Mouse (Mus musculus) spleen, postnatal 36 days (tissue): Measurements from ENCODE around the gene Ofcc1.

Experiments used
- DNase-seq, 2 experiments: peaks; one replicate each; pipeline ENCODE4 v3.0.0; 2022; ENCODE audit warnings: low spot score in 2 of 2, mixed read lengths in 1 of 2

The Ofcc1 gene

GRCm38 (mm10) chr13:40361288-40361687, at the start of gene Ofcc1:
Gene Ofcc1 (minus strand): TSS chr13:40361450.
- DNase-seq, result no peak

DNA sequence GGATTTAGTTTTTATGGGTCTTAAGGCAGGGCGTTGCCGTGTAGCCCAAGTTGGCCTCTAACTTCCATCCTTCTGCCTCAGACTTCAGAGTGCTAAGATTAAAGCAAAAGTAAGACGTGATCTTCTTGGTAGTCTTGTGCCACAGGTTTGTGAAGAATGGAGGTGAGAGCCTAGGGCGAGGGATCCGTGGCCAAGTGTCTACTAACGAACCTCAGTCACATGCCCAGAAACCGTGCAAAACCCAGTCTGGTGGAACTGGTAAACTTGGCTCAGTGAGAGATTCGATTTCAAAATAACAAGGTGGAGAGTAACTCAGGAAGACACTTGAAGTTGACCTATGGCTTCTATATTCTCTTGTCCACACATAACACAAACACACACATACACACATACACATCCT, 28.9 kb upstream of the Ofcc1 start:
- DNase-seq, result no peak

GRCm38 (mm10) chr13:40387446-40387845, 26.2 kb upstream of the Ofcc1 start:
- DNase-seq, result no peak

DNA sequence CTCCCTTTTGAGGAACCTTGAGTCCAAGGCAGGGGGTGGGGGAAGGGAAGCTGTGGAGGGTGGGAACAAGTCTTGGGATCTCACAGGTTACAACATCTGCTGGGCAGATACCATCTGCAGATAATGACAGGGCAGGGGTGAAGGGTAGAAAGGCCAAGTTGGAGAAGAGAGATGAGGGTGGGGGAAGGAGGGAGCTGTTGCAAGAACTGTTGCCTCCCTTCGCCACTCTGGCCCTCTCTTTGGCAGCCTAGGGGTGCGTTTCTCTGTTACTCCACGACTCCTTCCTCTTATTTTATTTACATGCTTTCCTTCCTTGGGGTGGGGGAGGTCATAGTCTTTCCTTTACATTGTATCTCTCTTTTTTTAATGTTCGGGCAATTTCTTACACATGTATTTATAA, 23.7 kb upstream of the Ofcc1 start:
- no peak for DNase-seq

- no peak for DNase-seq
Observed at GRCm38 (mm10) chr13:40376773-40377172, 15.5 kb upstream of the Ofcc1 start.

- DNase-seq, result no peak
Observed at GRCm38 (mm10) chr13:40366762-40367161, 5.5 kb upstream of the Ofcc1 start.

DNA sequence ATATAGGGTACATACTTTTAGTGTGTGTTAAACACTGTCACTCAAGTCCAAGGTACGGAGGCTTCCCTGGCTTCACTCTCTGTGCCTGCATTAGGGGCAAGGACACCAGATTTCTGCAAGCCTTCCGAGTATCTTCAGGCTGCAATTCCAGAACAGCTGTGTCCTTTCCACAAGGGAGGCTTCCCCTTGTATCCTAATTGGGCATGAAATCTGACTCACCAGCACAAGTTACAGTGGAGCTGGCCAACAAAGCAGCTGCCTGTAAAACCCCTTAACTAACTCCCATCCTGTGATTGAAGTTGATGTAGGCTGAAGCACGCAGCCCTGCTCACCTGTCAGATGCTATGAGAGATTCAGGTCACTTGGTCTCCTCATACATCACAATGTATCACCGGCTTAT, 3.6 kb upstream of the Ofcc1 start:
- DNase-seq, result no peak

DNA sequence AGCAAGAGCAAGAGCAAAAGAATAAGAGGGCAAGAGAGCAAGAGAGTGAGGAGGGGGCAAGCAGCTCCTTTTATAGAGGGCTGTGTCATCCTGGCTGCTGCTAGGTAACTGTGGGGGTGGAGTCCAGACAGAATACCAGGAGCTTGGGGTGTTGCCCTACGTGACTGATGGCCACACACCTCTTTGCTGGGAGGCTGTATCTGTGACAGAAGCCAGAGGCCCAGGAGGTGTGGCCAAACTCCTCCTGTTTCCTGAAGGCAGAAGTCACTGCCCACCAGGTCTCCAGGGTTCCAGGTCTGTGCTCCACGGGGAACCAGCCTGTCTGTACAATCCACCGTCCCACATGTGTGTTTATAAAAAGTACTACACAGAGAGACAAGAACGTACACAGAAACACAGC, 558 bp downstream of the Ofcc1 start:
- no peak for DNase-seq

- no peak for DNase-seq
Observed at GRCm38 (mm10) chr13:40347045-40347444, 14.2 kb downstream of the Ofcc1 start.

DNA sequence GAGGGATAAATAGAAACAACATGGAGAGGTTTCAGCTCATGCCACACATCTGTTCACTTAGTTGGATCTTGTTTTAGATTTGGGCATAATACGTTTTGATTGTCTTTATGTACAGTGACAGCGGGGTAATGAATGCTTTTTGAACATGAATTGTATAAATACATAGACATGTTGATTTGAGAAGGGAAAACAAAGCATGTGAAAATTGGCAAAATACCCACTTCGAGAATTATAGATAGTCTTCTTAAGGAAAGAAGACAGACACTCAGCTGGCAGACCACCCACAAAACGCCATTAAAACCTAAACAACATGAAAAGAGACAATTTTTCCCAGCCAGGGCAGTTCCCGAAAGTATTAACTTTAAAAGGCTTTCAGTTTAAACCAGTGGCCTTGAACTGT, 37.9 kb downstream of the Ofcc1 start:
- DNase-seq, result no peak

- DNase-seq, result no peak
Observed at GRCm38 (mm10) chr13:40320814-40321525, 40.3 kb downstream of the Ofcc1 start.

GRCm38 (mm10) chr13:40317731-40318130, 43.5 kb downstream of the Ofcc1 start:
- DNase-seq, result no peak

DNA sequence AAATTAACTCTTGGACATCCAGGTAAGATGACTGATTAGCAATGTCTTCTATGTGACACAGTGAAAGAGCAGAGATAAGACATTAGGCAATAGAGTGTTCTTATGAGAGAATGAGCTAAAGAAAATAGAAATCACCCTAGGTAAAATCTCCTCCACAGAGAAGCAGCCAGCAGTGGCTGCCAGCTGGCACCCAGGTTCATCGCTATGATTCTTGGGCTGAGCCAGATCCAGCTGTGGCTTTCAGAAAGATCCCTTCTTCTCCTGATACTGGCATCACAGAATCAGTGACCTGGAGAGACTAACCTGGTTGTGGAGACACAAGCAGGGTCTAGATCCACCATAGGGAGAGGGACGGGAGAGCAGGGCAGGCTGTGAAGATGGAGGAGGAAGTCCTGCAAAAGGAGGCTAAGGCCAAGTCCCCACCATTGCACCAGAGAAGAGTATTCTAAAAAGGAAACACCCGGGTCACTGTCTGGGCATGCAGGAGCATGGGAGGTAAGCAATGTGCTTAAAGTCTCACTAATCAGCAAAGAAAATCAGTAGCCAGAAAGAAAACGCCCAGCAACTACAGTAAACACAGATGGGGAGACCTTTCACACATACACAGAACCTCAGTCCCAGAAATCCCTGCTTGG, 46.0 kb downstream of the Ofcc1 start:
- DNase-seq, result no peak

DNA sequence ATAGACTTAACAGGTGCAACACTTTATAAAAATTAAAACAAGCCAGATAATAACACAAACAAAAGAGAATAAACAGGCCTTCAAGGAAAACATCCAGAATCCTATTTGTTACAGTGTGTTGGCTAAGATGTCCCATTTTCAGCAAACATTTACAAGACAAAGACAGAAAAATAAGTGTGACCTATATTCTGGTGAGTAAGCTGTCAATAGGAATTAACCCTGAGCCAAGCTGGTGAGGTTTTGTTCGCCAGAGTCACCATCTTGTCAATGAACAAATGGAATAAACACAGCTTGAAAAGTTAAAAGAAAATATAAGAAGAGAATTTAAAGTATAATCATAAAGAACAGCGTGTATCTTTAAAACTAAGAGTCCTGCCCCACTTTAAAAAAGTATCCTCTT, 68.4 kb downstream of the Ofcc1 start:
- DNase-seq, result no peak

DNA sequence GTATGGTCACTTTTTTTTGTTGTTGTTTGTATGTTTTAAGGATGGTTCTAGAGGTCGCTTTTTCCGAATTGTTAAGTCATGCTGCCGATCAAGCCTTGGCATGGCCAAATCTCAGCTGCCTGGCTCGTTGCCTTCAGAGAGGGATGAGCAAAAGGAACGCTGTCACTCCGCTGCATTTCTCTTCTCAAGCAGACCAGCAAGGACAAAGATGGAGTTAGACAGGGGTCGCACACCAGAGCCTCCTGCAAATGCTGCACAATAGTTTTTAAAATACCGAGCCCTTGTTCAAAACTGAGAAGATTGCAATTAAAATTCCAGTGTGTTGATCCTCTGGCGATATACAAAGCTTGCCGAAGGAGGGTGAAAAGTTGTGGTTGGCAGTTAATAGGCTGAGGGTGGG, 70.4 kb downstream of the Ofcc1 start:
- DNase-seq, result no peak

GRCm38 (mm10) chr13:40288650-40289049, 72.6 kb downstream of the Ofcc1 start:
- no peak for DNase-seq

DNA sequence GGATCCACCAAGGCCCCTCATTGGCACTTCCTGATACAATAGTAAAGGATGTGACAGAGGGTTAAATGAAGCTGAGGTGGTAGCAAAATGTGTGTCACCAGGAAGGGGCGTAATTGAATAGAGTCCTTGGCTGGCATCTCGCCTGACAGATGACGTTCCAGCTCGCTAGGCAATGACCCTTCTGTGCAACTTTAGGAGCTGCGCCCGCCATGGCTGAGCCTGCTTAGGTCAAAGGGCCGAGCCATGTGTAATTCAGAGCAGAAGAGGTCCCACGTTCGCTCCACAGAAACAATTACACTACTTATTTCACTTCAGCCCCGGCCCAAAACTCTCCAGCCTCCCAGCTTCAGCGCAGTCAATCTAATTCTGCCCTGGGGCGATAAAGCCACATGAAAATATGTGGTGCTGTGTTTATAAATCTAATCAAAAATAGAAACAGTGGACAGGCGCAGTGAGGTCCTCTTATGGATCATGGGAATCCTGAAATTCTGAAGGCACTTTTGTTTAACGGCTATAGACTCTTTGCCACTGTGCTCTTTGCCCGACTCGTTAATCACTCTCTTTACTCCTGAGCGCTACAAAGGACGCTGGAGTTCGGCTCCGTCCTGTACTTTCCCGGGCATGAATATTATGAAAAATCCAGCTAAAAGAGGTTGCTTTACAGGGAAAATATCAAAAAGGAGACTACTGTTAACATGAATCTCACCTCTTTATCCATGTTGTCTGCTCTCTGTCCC, 73.8 kb downstream of the Ofcc1 start:
- no peak for DNase-seq

DNA sequence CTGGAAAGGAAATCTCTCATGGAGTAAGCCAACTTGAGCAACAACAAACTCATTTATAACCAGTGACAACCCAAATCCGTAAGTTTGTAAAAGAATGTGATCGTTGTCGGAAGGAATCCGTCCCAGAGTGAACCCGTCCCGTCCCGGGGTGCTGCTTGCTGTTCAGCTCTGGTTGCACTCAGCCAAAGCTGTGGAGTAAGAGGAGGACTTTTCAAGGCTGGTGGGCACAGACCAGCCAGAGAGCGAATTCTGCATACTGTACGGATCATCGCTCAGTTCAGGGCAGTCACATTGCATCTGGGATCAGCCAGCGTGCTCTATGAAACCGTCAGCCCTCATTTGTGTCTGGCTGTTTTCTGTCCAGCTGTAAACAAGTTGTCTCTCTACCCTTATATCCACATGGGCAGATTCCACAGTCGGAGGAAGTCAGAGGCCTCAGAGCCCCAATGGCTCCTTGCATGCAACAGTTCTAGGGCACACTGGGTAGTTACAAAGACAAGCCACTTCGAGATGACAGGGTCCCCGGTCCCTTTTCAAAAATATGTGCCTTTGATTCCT, 75.9 kb downstream of the Ofcc1 start:
- DNase-seq, result no peak

DNA sequence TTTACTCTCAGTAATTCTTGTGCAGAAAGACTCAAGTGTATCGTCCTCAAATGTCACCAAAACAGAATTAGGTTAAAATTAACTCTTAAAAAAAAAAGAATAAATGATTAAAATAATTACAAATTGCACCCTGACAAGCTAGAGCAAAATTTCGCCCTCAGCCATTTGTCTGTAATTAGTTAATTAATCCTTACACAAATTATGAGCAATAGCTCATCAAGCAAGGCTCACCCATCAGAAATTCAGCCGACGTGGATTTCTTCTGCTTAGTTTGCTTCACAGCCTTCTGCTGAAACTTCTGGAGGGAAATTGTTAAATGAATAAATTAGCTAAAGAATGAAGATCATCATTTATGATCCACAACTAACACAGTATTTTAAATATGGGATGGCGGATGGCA, 80.6 kb downstream of the Ofcc1 start:
- DNase-seq, result no peak

- DNase-seq, result no peak
Observed at GRCm38 (mm10) chr13:40267546-40267945, 93.7 kb downstream of the Ofcc1 start.

DNA sequence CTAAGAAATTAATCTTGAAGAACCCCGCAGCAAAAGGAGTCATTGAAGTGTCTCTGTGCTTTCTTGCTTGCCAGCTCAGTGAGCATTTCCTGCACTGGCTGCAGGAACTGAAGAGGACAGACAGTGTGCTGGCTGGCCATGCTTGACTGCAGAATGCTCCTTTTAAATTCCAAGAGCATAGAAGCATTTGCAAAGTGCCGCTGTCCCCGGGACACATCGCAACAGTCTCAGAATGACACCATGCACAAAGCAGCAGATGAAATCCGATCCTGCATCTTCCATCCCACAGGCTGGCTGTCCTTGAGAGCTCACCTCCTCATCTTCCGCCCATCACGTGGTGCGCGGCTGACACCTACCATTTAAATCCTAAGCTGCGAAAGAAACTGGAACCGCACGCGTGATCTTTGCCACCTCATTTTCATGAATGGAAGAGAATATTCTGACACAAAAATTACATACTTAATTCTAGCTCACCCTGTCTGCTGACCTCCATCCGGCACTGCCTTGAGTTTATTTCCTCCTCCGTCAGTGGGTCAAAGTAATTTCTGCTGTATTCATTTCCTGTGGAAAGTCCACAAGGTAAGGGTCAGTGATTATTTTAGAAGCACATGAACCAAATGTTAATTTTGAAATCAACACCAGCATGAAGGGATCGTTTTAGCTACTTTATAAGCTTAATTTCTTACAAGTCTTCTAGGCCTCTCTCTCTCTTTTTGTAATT, 98.0 kb downstream of the Ofcc1 start:
- no peak for DNase-seq

DNA sequence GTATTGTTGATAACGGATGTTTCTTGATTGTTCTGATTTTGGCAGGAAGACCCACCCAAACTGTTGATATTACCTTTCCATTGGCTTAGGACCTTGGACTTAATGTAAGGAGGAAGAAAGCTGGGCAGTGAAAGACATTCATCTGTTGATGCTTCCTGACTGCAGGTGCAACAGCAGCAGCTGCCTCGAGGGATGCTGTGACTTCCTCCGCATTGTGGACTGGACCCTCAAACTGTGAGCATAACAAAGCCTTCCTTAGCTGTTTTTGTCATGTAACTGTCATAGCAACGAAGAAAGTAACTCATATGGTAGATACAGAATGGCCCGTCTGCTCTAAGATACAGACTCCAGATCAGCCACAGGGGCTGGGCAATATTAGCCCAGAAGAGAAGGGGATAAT, 102.5 kb downstream of the Ofcc1 start:
- no peak for DNase-seq
